Mouse (Mus musculus) liver, embryonic 14.5 days (tissue): Measurements from ENCODE around the gene Atp5g3. TPM values are rescaled to one million over a fixed set of nuclear protein-coding genes. Genes with fewer than 3 reads are reported as not detected.

Source experiments
- ATAC-seq: fragments of 200-750 bp; cut with Nextera tagmentation; 2 replicates; pipeline ENCODE4 v1.8.0; 2017; ENCODE audit warnings: moderate number of reproducible peaks, mild to moderate bottlenecking, moderate library complexity; ENCODE audit not compliant: insufficient read depth
- DNase-seq, 3 experiments: peaks; one replicate each; pipeline ENCODE4 v3.0.0-alpha.2; 2012 to 2013; ENCODE audit warnings: low read depth in 3 of 3, low spot score in 3 of 3
- H3K27ac ChIP-seq: fragments of 300-500 bp; sonication (generic); 2 replicates; pipeline ENCODE4 v1.5.1; 2014; ENCODE audit warnings: moderate library complexity, mild to moderate bottlenecking, control low read depth, inconsistent platforms
- H3K27me3 ChIP-seq: fragments of 300-500 bp; sonication (generic); 2 replicates; pipeline ENCODE4 v1.6.1; 2014; ENCODE audit warnings: mild to moderate bottlenecking, low read length, moderate library complexity; ENCODE audit not compliant: control insufficient read depth, insufficient read depth
- H3K36me3 ChIP-seq: fragments of 300-500 bp; sonication (generic); replicated peaks from 2 replicates; pipeline ENCODE4 v1.6.1; 2014; ENCODE audit warnings: low read depth; ENCODE audit not compliant: control insufficient read depth, insufficient read depth
- H3K4me1 ChIP-seq, 2 experiments: fragments of 200-500 bp in 1 of 2; fragments of 300-500 bp in 1 of 2; sonication (generic) in 1 of 2; replicated peaks; 2 replicates each; pipeline ENCODE4 v1.6.1; 2012 to 2014; ENCODE audit warnings: antibody characterized with exemption in 1 of 2, inconsistent platforms in 1 of 2, low read length in 1 of 2; ENCODE audit not compliant: control insufficient read depth in 2 of 2, insufficient read depth in 2 of 2
- H3K4me2 ChIP-seq: fragments of 300-500 bp; sonication (generic); 2 replicates; pipeline ENCODE4 v1.6.1; 2014; ENCODE audit warnings: low read depth, mild to moderate bottlenecking, control low read depth, moderate library complexity
- H3K4me3 ChIP-seq, 2 experiments: fragments of 200-500 bp in 1 of 2; fragments of 300-500 bp in 1 of 2; sonication (generic) in 1 of 2; 2 replicates each; pipeline ENCODE4 v1.5.1; 2012 to 2014; ENCODE audit warnings: low read depth in 2 of 2, low read length in 2 of 2, mild to moderate bottlenecking in 2 of 2, control low read depth in 1 of 2, inconsistent platforms in 1 of 2, moderate library complexity in 1 of 2; ENCODE audit not compliant: insufficient read depth in 1 of 2
- H3K9ac ChIP-seq: fragments of 300-500 bp; sonication (generic); replicated peaks from 2 replicates; pipeline ENCODE4 v1.6.1; 2014; ENCODE audit warnings: mild to moderate bottlenecking, control low read depth, moderate library complexity
- H3K9me3 ChIP-seq: fragments of 300-500 bp; sonication (generic); 2 replicates; pipeline ENCODE4 v1.6.1; 2016; ENCODE audit warnings: low read length, mixed read lengths; ENCODE audit not compliant: control insufficient read depth
- CTCF ChIP-seq: IDR thresholded peaks from 2 replicates; pipeline ENCODE4 v1.5.1; 2016; ENCODE audit warnings: antibody characterized with exemption, low read depth, control low read depth
- EP300 ChIP-seq: IDR thresholded peaks from 2 replicates; pipeline ENCODE4 v1.6.1; 2016; ENCODE audit warnings: antibody characterized with exemption, low read depth
- WGBS: fragments of 180-500 bp; shearing (Covaris S2); extraction: QIAGEN DNeasy Blood & Tissue Kit; methylation state at CpG from one replicate; pipeline ENCODE4 v1.1.7; 2014; ENCODE audit not compliant: insufficient replicate concordance; 5-methylcytosine and 5-hydroxymethylcytosine counted together
- polyA plus RNA-seq, 2 experiments: library from polyadenylated mRNA; depleted of rRNA in 1 of 2; stranded (reverse) in 1 of 2; unstranded in 1 of 2; fragments of >200 nt; fragmentation: Nextera tagmentation in 1 of 2; extraction: Ambion mirVana in 1 of 2; gene quantifications; 2 replicates each; pipeline versions ENCODE4 v1.2.1 to v1.2.3; 2012 to 2014

The Atp5g3 gene
- polyA plus RNA-seq (2012; rRNA removed) (363 and 406 TPM in 2 replicates), polyA plus RNA-seq (2014; fragmentation: Nextera tagmentation; extraction: Ambion mirVana) (732 and 769 TPM in 2 replicates)

DNA sequence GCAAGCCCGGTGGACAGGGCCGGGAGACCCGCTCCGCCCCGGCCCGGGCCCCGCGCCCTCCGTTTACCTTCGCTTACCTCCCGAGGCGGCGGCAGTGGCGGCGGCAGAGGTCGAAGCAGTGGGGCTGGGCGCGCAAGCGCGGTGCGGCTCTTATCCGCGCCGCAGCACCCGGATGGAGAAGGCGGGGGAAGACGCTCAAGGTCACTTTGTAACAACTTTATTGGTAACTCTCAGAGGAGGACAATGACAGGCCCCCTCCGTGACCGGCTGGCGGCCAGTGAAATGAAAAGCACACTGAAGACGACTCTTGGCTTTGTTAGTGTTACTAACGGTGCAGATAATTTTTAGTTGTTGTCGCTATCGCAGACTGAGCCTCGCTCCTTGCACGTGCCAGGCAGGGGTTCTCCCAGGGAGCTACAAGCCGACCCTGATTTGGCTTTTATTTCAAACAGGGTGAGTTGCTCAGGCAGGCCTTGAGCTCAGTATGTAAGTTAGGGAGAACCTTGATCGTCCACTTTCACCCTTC is at the start of gene Atp5g3:
Gene Atp5g3 (minus strand): TSS at position 152 of the 526 bp plus-strand sequence.
- peak; percentile 91 for ATAC-seq
- peak; percentile 80 to 86 (median 83) for DNase-seq
- peak within 1 kb of the TSS; percentile 87 for H3K4me2 ChIP-seq
- H3K27me3 ChIP-seq = no peaks in the 10 kb centered on the region
- H3K4me1 ChIP-seq = peaks cover 9% of the 10 kb centered on the region in 2 experiments
- no peaks in the 10 kb centered on the region for H3K9me3 ChIP-seq
- peak within 1 kb of the TSS; percentile 83 for H3K27ac ChIP-seq
- H3K4me3 ChIP-seq = peak within 1 kb of the TSS; percentile 87 to 100
- peaks cover 28% of the 10 kb centered on the region for H3K36me3 ChIP-seq
- under 1% methylated on average over 38 of the region's 38 CpGs for WGBS
- peak within 1 kb of the TSS; percentile 99 for H3K9ac ChIP-seq
- TF ChIP-seq EP300 (peak; percentile 32; the same call in 1 of the 2 replicates), CTCF (no peak)

- Histone ChIP-seq H3K4me1 (no peaks in the 10 kb centered on the region), H3K9ac (no peak overlapping the region), H3K4me3 (no peak overlapping the region), H3K9me3 (no peaks in the 10 kb centered on the region), H3K27me3 (no peaks in the 10 kb centered on the region), H3K27ac (no peak overlapping the region), H3K36me3 (no peaks in the 10 kb centered on the region), H3K4me2 (no peak overlapping the region)
- TF ChIP-seq CTCF (no peak), EP300 (no peak)
- ATAC-seq (no peak), DNase-seq (no peak)
- 74% methylated on average over 6 of the region's 6 CpGs for WGBS
Measured at GRCm38 (mm10) chr2:73958342-73958741, 47.2 kb upstream of the Atp5g3 start.

GRCm38 (mm10) chr2:73953612-73954011 is 42.5 kb upstream of the Atp5g3 start:
- H3K27me3 ChIP-seq = no peaks in the 10 kb centered on the region
- no peak for ATAC-seq
- no peaks in the 10 kb centered on the region for H3K4me1 ChIP-seq
- no peak overlapping the region for H3K27ac ChIP-seq
- H3K4me2 ChIP-seq = no peak overlapping the region
- H3K36me3 ChIP-seq = no peaks in the 10 kb centered on the region
- DNase-seq = no peak
- no peaks in the 10 kb centered on the region for H3K9me3 ChIP-seq
- no peak overlapping the region for H3K9ac ChIP-seq
- WGBS = 72% methylated on average over 1 of the region's 1 CpGs
- H3K4me3 ChIP-seq = no peak overlapping the region
- TF ChIP-seq CTCF (no peak), EP300 (no peak)

- Histone ChIP-seq H3K27me3 (no peaks in the 10 kb centered on the region), H3K36me3 (no peaks in the 10 kb centered on the region), H3K9ac (no peak overlapping the region), H3K4me1 (no peaks in the 10 kb centered on the region), H3K4me2 (no peak overlapping the region), H3K27ac (no peak overlapping the region), H3K4me3 (no peak overlapping the region), H3K9me3 (no peaks in the 10 kb centered on the region)
- ATAC-seq (no peak), DNase-seq (no peak)
- TF ChIP-seq CTCF (no peak), EP300 (no peak)
- 42% methylated on average over 8 of the region's 8 CpGs for WGBS
Measured at GRCm38 (mm10) chr2:73952597-73953219, 41.6 kb upstream of the Atp5g3 start.

DNA sequence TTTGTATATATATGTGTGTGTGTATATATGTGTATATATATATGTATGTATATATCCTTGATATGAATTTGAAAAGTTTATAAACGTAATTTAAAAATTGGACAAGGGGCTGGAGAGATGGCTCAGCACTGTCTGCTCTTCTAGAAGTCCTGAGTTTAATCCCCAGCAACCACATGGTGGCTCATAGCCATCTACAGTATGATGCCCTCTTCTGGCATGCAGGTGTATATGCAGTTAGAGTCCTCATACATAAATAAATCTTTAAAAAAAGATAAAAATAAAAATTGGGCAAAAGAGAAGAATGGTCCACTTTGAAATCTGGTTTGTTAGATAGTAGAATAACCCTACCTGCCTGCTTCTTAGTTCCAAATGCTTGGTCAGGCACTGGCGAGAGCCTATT is 36.2 kb upstream of the Atp5g3 start:
- Histone ChIP-seq H3K36me3 (no peaks in the 10 kb centered on the region), H3K27me3 (no peaks in the 10 kb centered on the region), H3K9me3 (no peaks in the 10 kb centered on the region), H3K4me2 (no peak overlapping the region), H3K4me1 (no peaks in the 10 kb centered on the region), H3K27ac (no peak overlapping the region), H3K4me3 (no peak overlapping the region), H3K9ac (no peak overlapping the region)
- peak; percentile 19; the same call in 1 of the 2 replicates for TF ChIP-seq CTCF
- TF ChIP-seq EP300 = no peak
- WGBS = 54% methylated on average over 2 of the region's 2 CpGs
- no peak for DNase-seq
- ATAC-seq = no peak
